Mouse (Mus musculus) G1E (cell line): ENCODE results near the gene Plbd1. TPM values are rescaled to one million over a fixed set of nuclear protein-coding genes. Genes with fewer than 3 reads are reported as not detected.

Source experiments
- ATAC-seq: 2 replicates; pipeline ENCODE4 v1.8.0; 2016; ENCODE audit warnings: mild to moderate bottlenecking; ENCODE audit not compliant: insufficient number of reproducible peaks, poor library complexity, low FRiP score, severe bottlenecking; ENCODE audit errors: extremely low read depth
- DNase-seq: peaks from one replicate; pipeline ENCODE4 v3.0.0; 2012; ENCODE audit warnings: low spot score
- H3K27me3 ChIP-seq: 2 replicates; pipeline ENCODE4 v1.6.1; 2012; ENCODE audit warnings: mild to moderate bottlenecking, low read length, inconsistent platforms; ENCODE audit not compliant: insufficient read depth
- H3K36me3 ChIP-seq: replicated peaks from 2 replicates; pipeline ENCODE3; 2012; ENCODE audit warnings: mild to moderate bottlenecking, inconsistent platforms
- H3K4me1 ChIP-seq: 2 replicates; pipeline ENCODE4 v1.6.1; 2012; ENCODE audit warnings: low read depth, low read length, inconsistent platforms, mixed read lengths; ENCODE audit not compliant: insufficient read depth
- H3K4me3 ChIP-seq: 2 replicates; pipeline ENCODE4 v1.5.1; 2012; ENCODE audit warnings: low read depth, mild to moderate bottlenecking, inconsistent platforms, low read length, moderate library complexity, mixed read lengths
- H3K9me3 ChIP-seq: replicated peaks from 2 replicates; pipeline ENCODE4 v1.6.1; 2012; ENCODE audit warnings: inconsistent platforms
- CTCF ChIP-seq: IDR thresholded peaks from 2 replicates; pipeline ENCODE4 v1.5.1; 2012; ENCODE audit warnings: low read depth, low read length, inconsistent platforms, mixed read lengths
- GATA1 ChIP-seq: IDR thresholded peaks from 2 replicates; pipeline ENCODE4 v1.6.1; 2012; ENCODE audit warnings: borderline replicate concordance, low read length, inconsistent platforms, mixed read lengths
- GATA2 ChIP-seq: IDR thresholded peaks from 2 replicates; pipeline ENCODE4 v1.6.1; 2012; ENCODE audit warnings: low read depth, low read length, inconsistent platforms, borderline replicate concordance
- POLR2AphosphoS5 ChIP-seq: IDR thresholded peaks from 2 replicates; pipeline ENCODE4 v1.6.1; 2012; ENCODE audit warnings: low read depth, low read length, inconsistent platforms; ENCODE audit not compliant: insufficient replicate concordance
- TAL1 ChIP-seq: conservative IDR thresholded peaks from 2 replicates; pipeline ENCODE4 v1.6.1; 2012; ENCODE audit warnings: low read depth, low read length, inconsistent platforms, mixed read lengths
- polyA plus RNA-seq: library from polyadenylated mRNA; stranded (reverse); fragments of >175 nt; gene quantifications from 2 replicates; pipeline ENCODE4 v1.2.3, GENCODE M21; 2012
- total RNA-seq, 2 experiments: library from RNA; stranded (forward) in 1 of 2; stranded (reverse) in 1 of 2; fragments of 200-1000 nt in 1 of 2; fragments of >200 nt in 1 of 2; fragmentation: Nextera tagmentation in 1 of 2; gene quantifications; 2 replicates each; pipeline ENCODE4 v1.2.3; 2014 to 2017

Gene Plbd1
- total and polyA plus RNA-seq, 3 experiments: not detected

DNA sequence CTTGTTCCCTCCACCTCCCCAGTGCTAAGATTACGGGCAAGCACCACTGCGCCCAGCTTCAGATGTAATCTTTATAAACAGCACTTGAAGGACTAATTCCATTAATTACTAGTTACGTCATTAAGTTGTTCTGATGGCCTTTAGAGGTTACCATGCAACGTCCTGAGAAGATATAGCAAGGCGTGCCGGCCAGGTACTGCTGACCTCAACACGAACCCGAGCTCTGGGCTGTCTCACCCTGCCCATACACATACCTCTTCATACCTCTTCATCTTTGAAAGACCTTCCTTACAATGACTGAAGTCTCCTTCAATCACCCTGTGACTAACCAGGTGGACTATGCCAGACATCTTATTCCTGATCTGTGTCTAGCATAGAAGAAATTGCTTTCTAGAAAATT is 30.2 kb downstream of the Plbd1 start:
- Histone ChIP-seq H3K9me3 (no peaks in the 10 kb centered on the region), H3K4me3 (no peak overlapping the region), H3K36me3 (no peaks in the 10 kb centered on the region), H3K27me3 (no peaks in the 10 kb centered on the region), H3K4me1 (no peaks in the 10 kb centered on the region)
- DNase-seq: no peak
- TF ChIP-seq GATA1 (no peak), CTCF (no peak), TAL1 (no peak), GATA2 (no peak), POLR2AphosphoS5 (no peak)
- no peak for ATAC-seq

GRCm38 (mm10) chr6:136629639-136630038 is 32.1 kb downstream of the Plbd1 start:
- no peaks in the 10 kb centered on the region for H3K9me3 ChIP-seq
- no peaks in the 10 kb centered on the region for H3K4me1 ChIP-seq
- H3K27me3 ChIP-seq: peaks cover 4% of the 10 kb centered on the region; the same call in 1 of the 2 replicates
- TF ChIP-seq GATA2 (no peak), GATA1 (no peak), CTCF (no peak), POLR2AphosphoS5 (no peak), TAL1 (no peak)
- no peaks in the 10 kb centered on the region for H3K36me3 ChIP-seq
- no peak for ATAC-seq
- no peak for DNase-seq
- no peak overlapping the region for H3K4me3 ChIP-seq

GRCm38 (mm10) chr6:136625421-136625820 is 36.3 kb downstream of the Plbd1 start:
- no peaks in the 10 kb centered on the region for H3K9me3 ChIP-seq
- no peak overlapping the region for H3K4me3 ChIP-seq
- TF ChIP-seq GATA2: no peak
- no peak for TF ChIP-seq CTCF
- no peak for TF ChIP-seq POLR2AphosphoS5
- TF ChIP-seq GATA1: no peak
- no peak for TF ChIP-seq TAL1
- DNase-seq: no peak
- H3K36me3 ChIP-seq: no peaks in the 10 kb centered on the region
- H3K4me1 ChIP-seq: peaks cover 5% of the 10 kb centered on the region
- H3K27me3 ChIP-seq: peaks cover 4% of the 10 kb centered on the region; the same call in 1 of the 2 replicates
- ATAC-seq: no peak

- peak; percentile 67; the same call in 1 of the 2 replicates for ATAC-seq
Observed at GRCm38 (mm10) chr6:136620361-136621139, 41.2 kb downstream of the Plbd1 start.

DNA sequence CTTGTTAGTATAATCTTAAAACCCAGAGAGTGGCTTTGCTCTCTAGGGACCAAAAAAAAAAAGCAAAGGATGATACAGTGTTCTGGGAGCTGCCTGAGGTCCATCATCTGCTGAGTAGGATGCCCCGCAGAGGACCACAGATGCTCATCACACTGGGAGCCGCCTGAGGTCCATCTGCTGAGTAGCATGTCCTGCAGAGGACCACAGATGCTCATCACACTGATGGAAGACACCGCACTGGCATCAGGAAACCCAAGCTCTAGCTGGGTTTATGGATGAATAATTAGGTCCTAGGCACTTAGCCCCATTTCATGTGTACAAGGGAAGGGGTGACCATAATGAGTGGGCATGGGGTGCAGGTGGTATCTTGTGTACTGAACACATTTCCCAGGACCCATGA is 47.6 kb downstream of the Plbd1 start:
- ATAC-seq: no peak
- no peak overlapping the region for H3K4me3 ChIP-seq
- peaks cover 20% of the 10 kb centered on the region for H3K36me3 ChIP-seq
- H3K4me1 ChIP-seq: 0 out of 2 replicates have a peak, but pooled peaks cover 2% of the 10 kb centered on the region
- no peaks in the 10 kb centered on the region; the same call in 1 of the 2 replicates for H3K27me3 ChIP-seq
- peaks cover 5% of the 10 kb centered on the region for H3K9me3 ChIP-seq
- TF ChIP-seq POLR2AphosphoS5 (no peak), GATA2 (no peak), CTCF (no peak), TAL1 (no peak), GATA1 (no peak)
- no peak for DNase-seq

More at GRCm38 (mm10) chr6:136620361-136621139, 41.2 kb downstream of the Plbd1 start:
- no peaks in the 10 kb centered on the region for H3K36me3 ChIP-seq
- no peak overlapping the region for H3K4me3 ChIP-seq
- H3K9me3 ChIP-seq: no peaks in the 10 kb centered on the region
- TF ChIP-seq POLR2AphosphoS5: no peak
- TF ChIP-seq CTCF: peak; percentile 70
- DNase-seq: peak; percentile 42
- peaks cover 3% of the 10 kb centered on the region; the same call in 1 of the 2 replicates for H3K27me3 ChIP-seq
- peaks cover 10% of the 10 kb centered on the region for H3K4me1 ChIP-seq

GRCm38 (mm10) chr6:136612312-136612711 is 49.4 kb downstream of the Plbd1 start:
- no peak for ATAC-seq
- Histone ChIP-seq H3K27me3 (no peaks in the 10 kb centered on the region; the same call in 1 of the 2 replicates), H3K36me3 (peaks cover 37% of the 10 kb centered on the region), H3K9me3 (peaks cover 5% of the 10 kb centered on the region), H3K4me3 (no peak overlapping the region), H3K4me1 (0 out of 2 replicates have a peak, but pooled peaks cover under 1% of the 10 kb centered on the region)
- DNase-seq: no peak
- TF ChIP-seq POLR2AphosphoS5 (no peak), TAL1 (no peak), GATA1 (no peak), CTCF (no peak), GATA2 (no peak)
